ENCODE assay signal across 8 mouse cellular contexts in the genomic region with DNA sequence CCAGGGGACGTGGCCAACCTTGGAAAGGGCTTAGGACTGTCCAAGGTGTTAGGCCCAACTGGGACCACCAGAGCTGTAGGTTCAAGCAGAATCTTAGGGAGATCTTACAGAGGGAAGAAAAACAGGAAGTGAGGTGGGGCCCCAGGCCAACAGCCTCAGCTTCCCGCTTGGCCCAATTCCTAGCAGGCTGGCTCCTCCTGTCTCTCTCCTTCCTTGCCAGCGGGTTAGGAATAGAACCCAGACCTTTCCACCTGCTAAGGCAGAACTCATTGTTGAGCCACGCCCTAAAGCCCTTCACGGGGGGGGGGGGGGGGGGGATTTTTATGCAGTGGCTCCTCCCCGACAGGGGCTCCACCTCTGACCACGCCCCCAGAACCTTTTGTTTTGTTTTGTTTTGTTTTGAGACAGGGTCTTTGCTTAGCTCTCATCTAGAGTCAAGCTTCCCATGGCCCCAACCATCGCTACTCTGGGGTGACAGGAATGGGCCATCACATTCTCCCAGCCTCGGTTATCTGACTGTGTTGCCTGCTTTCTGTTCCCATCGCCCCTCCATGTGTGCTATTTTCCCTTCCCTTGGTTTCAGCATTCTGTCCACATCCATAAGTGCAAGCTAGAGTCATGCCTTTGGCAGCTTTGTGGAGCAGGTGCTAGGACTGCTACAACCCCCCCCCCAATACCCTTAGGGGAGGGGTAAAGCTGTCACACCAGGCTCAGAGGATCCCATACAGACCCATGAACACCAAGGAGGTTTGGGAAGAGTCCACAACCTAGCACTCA. TPM values are rescaled to one million over a fixed set of nuclear protein-coding genes. Genes with fewer than 3 reads are reported as not detected.
DNase-seq lines count a peak whose midpoint lies in the region; ATAC-seq and TF ChIP-seq lines count a peak whose summit lies in the region.

No protein-coding gene starts in this region.

- no peaks in the 10 kb centered on the region for H3K9me3 ChIP-seq in E14TG2a.4 (ENCODE audit: low read length)
- H3K9me3 ChIP-seq in forebrain, embryonic 13.5 days (replicated peaks), result no peaks in the 10 kb centered on the region
- H3K9me3 ChIP-seq in midbrain, embryonic 12.5 days, result no peaks in the 10 kb centered on the region

- peaks cover 22% of the 10 kb centered on the region for H3K36me3 ChIP-seq in E14TG2a.4 (ENCODE audit: insufficient read depth, low read length)
- H3K36me3 ChIP-seq in forebrain, embryonic 13.5 days (ENCODE audit: poor library complexity, severe bottlenecking), result peaks cover 16% of the 10 kb centered on the region; the same call in 1 of the 2 replicates
- peaks cover 12% of the 10 kb centered on the region; the same call in 1 of the 2 replicates for H3K36me3 ChIP-seq in midbrain, embryonic 12.5 days

- no peaks in the 10 kb centered on the region for H3K27me3 ChIP-seq in E14TG2a.4 (ENCODE audit: insufficient read depth, low read length)
- no peaks in the 10 kb centered on the region for H3K27me3 ChIP-seq in forebrain, embryonic 13.5 days
- no peaks in the 10 kb centered on the region for H3K27me3 ChIP-seq in midbrain, embryonic 12.5 days

- peak overlapping the region; percentile 70 for H3K4me2 ChIP-seq in forebrain, embryonic 13.5 days
- H3K4me2 ChIP-seq in midbrain, embryonic 12.5 days (replicated peaks), result peak overlapping the region; percentile 94; the same call in 1 of the 2 replicates

- H3K9ac ChIP-seq in forebrain, embryonic 13.5 days, result peak overlapping the region; percentile 35; the same call in 1 of the 2 replicates
- H3K9ac ChIP-seq in midbrain, embryonic 12.5 days (replicated peaks), result 0 out of 2 replicates have a peak overlapping the region, but pooled peaks have one; percentile 77

- peak; percentile 49 for DNase-seq in cerebellum, adult 9-11 months
- DNase-seq in cerebellum, adult 18-20 months, result no peak
- DNase-seq in kidney, postnatal 14 days, result peak; percentile 77
- no peak for DNase-seq in layer of hippocampus, postnatal 25 days (ENCODE audit: extremely low spot score in 1 of 2, low spot score in 1 of 2)

- H3K4me1 ChIP-seq in E14TG2a.4 (replicated peaks; ENCODE audit: low read depth, low read length), result peaks cover 56% of the 10 kb centered on the region
- peaks cover 48% of the 10 kb centered on the region for H3K4me1 ChIP-seq in forebrain, embryonic 13.5 days
- H3K4me1 ChIP-seq in midbrain, embryonic 12.5 days, result peaks cover 41% of the 10 kb centered on the region

- H3K27ac ChIP-seq in forebrain, embryonic 13.5 days, result peak overlapping the region; percentile 97
- peak overlapping the region; percentile 95 for H3K27ac ChIP-seq in midbrain, embryonic 12.5 days (replicated peaks)

- WGBS in forebrain, embryonic 13.5 days, result 46% methylated on average over 9 of the region's 10 CpGs
- 53% methylated on average over 9 of the region's 10 CpGs for WGBS in midbrain, embryonic 12.5 days

- TF ChIP-seq CTCF in E14TG2a.4 (conservative IDR thresholded peaks at IDR 0.05; ENCODE audit: low read length), result no peak

- no peak for ATAC-seq in forebrain, embryonic 13.5 days
- no peak for ATAC-seq in midbrain, embryonic 12.5 days (ENCODE audit: low FRiP score, low read depth)
- no peak for ATAC-seq in monocyte, adult 5-6 weeks (replicated peaks; ENCODE audit: insufficient number of reproducible peaks, low FRiP score, low TSS enrichment, poor library complexity, severe bottlenecking)

- H3K4me3 ChIP-seq in E14TG2a.4 (replicated peaks; ENCODE audit: low read length), result peak overlapping the region; percentile 85
- no peak overlapping the region for H3K4me3 ChIP-seq in forebrain, embryonic 13.5 days
- H3K4me3 ChIP-seq in midbrain, embryonic 12.5 days, result no peak overlapping the region

RNA-seq across cellular contexts. Expression of a gene that starts 0.9 kb away (rescaled TPM):
- polyA plus RNA-seq in forebrain, embryonic 13.5 days (2015; fragmentation: Nextera tagmentation; extraction: Ambion mirVana), result 52.3 and 55.1 TPM in 2 replicates
- 83.6 and 86.5 TPM in 2 replicates for polyA plus RNA-seq in midbrain, embryonic 12.5 days (2016; fragmentation: Nextera tagmentation; extraction: Ambion mirVana)
- total RNA-seq in monocyte, adult 5-6 weeks (2017), result 56.7 to 115 TPM (median 94.0 TPM) in 3 replicates
- 10 to 100 TPM; 45.0 to 50.9 TPM for total RNA-seq in layer of hippocampus, postnatal 25 days (2021)

RNA-seq across cellular contexts. Expression of a gene that starts 21.9 kb away (rescaled TPM):
- 59.2 and 61.2 TPM in 2 replicates for polyA plus RNA-seq in forebrain, embryonic 13.5 days (2015; fragmentation: Nextera tagmentation; extraction: Ambion mirVana)
- 82.7 and 95.3 TPM in 2 replicates for polyA plus RNA-seq in midbrain, embryonic 12.5 days (2016; fragmentation: Nextera tagmentation; extraction: Ambion mirVana)
- total RNA-seq in monocyte, adult 5-6 weeks (2017), result 14.6 to 23.9 TPM (median 23.1 TPM) in 3 replicates
- 100 to 1,000 TPM; 103 to 107 TPM for total RNA-seq in layer of hippocampus, postnatal 25 days (2021)

RNA-seq across cellular contexts. Expression of a gene that starts 23.0 kb away (rescaled TPM):
- 47.9 and 51.6 TPM in 2 replicates for polyA plus RNA-seq in forebrain, embryonic 13.5 days (2015; fragmentation: Nextera tagmentation; extraction: Ambion mirVana)
- 60.4 and 67.0 TPM in 2 replicates for polyA plus RNA-seq in midbrain, embryonic 12.5 days (2016; fragmentation: Nextera tagmentation; extraction: Ambion mirVana)
- 57.4 to 129 TPM (median 87.2 TPM) in 3 replicates for total RNA-seq in monocyte, adult 5-6 weeks (2017)
- 10 to 100 TPM; 13.0 to 13.6 TPM for total RNA-seq in layer of hippocampus, postnatal 25 days (2021)

RNA-seq across cellular contexts. Expression of a gene that starts 23.2 kb away (rescaled TPM):
- 24.5 and 26.3 TPM in 2 replicates for polyA plus RNA-seq in forebrain, embryonic 13.5 days (2015; fragmentation: Nextera tagmentation; extraction: Ambion mirVana)
- 24.9 and 29.9 TPM in 2 replicates for polyA plus RNA-seq in midbrain, embryonic 12.5 days (2016; fragmentation: Nextera tagmentation; extraction: Ambion mirVana)
- 10.6 to 17.9 TPM (median 17.1 TPM) in 3 replicates for total RNA-seq in monocyte, adult 5-6 weeks (2017)
- 10 to 100 TPM; 46.4 to 61.7 TPM for total RNA-seq in layer of hippocampus, postnatal 25 days (2021)

RNA-seq across cellular contexts. Expression of a gene that starts 56.2 kb away (rescaled TPM):
- polyA plus RNA-seq in forebrain, embryonic 13.5 days (2015; fragmentation: Nextera tagmentation; extraction: Ambion mirVana), result 55.0 and 73.2 TPM in 2 replicates
- 180 and 194 TPM in 2 replicates for polyA plus RNA-seq in midbrain, embryonic 12.5 days (2016; fragmentation: Nextera tagmentation; extraction: Ambion mirVana)
- 174 to 193 TPM (median 192 TPM) in 3 replicates for total RNA-seq in monocyte, adult 5-6 weeks (2017)
- total RNA-seq in layer of hippocampus, postnatal 25 days (2021), result 100 to 1,000 TPM; 208 to 236 TPM

Comparison
In these comparisons a context has a peak if more than half of its experiments do, and no peak if none do; other contexts are left out.
1. DNase-seq: peak in cerebellum, adult 9-11 months (single experiment) and kidney, postnatal 14 days (single experiment); none in cerebellum, adult 18-20 months (0 of 2) and layer of hippocampus, postnatal 25 days (0 of 2).